9 mouse cellular contexts compared by ENCODE assay signal in genomic region chr8:85665146-85665545, GRCm38 (mm10). TPM values are rescaled to one million over a fixed set of nuclear protein-coding genes. Genes with fewer than 3 reads are reported as not detected.
DNase-seq lines count a peak whose midpoint lies in the region; ATAC-seq lines count a peak whose summit lies in the region.
"Had no signal": no experiment of that assay in that cellular context is flagged by ENCODE, and none has a peak within 500 bp of the region (broad histone marks: within the 10 kb centered on the region; RNA-seq: fewer than 3 reads in every experiment).

No protein-coding gene starts in this region.

- H3K27ac ChIP-seq in embryonic facial prominence, embryonic 11.5 days (replicated peaks; ENCODE audit: low read depth, low read length), result no peak overlapping the region
- H3K27ac ChIP-seq in embryonic facial prominence, embryonic 10.5 days (replicated peaks), result no peak overlapping the region
- H3K27ac ChIP-seq in intestine, embryonic 16.5 days (ENCODE audit: low read length), result no peak overlapping the region
- H3K27ac ChIP-seq in forebrain, embryonic 11.5 days (ENCODE audit: low read depth, low read length), result no peak overlapping the region
- H3K27ac ChIP-seq: lung, embryonic 15.5 days had no signal

- H3K4me3 ChIP-seq in embryonic facial prominence, embryonic 11.5 days (ENCODE audit: low read depth, low read length), result no peak overlapping the region
- H3K4me3 ChIP-seq in embryonic facial prominence, embryonic 10.5 days, result no peak overlapping the region
- H3K4me3 ChIP-seq in intestine, embryonic 16.5 days (ENCODE audit: low read length), result no peak overlapping the region
- H3K4me3 ChIP-seq in forebrain, embryonic 11.5 days (ENCODE audit: low read depth, low read length), result no peak overlapping the region
- H3K4me3 ChIP-seq: lung, embryonic 15.5 days had no signal

- H3K27me3 ChIP-seq in embryonic facial prominence, embryonic 11.5 days (ENCODE audit: control insufficient read depth, insufficient read depth, low read length), result no peaks in the 10 kb centered on the region
- H3K27me3 ChIP-seq in embryonic facial prominence, embryonic 10.5 days (replicated peaks; ENCODE audit: low read depth, poor library complexity, severe bottlenecking), result no peaks in the 10 kb centered on the region
- no peaks in the 10 kb centered on the region for H3K27me3 ChIP-seq in intestine, embryonic 16.5 days (replicated peaks; ENCODE audit: control insufficient read depth, insufficient read depth, low read length)
- no peaks in the 10 kb centered on the region for H3K27me3 ChIP-seq in forebrain, embryonic 11.5 days (ENCODE audit: control insufficient read depth, insufficient read depth, low read length)
- H3K27me3 ChIP-seq: lung, embryonic 15.5 days had no signal

- H3K36me3 ChIP-seq in embryonic facial prominence, embryonic 11.5 days (replicated peaks; ENCODE audit: control insufficient read depth, insufficient read depth, low read depth, low read length), result no peaks in the 10 kb centered on the region
- H3K36me3 ChIP-seq in embryonic facial prominence, embryonic 10.5 days (replicated peaks), result peaks cover 21% of the 10 kb centered on the region
- no peaks in the 10 kb centered on the region for H3K36me3 ChIP-seq in intestine, embryonic 16.5 days (ENCODE audit: control insufficient read depth, insufficient read depth, low read length)
- H3K36me3 ChIP-seq in forebrain, embryonic 11.5 days (ENCODE audit: control insufficient read depth, insufficient read depth, low read length), result no peaks in the 10 kb centered on the region
- H3K36me3 ChIP-seq: lung, embryonic 15.5 days had no signal

- no peaks in the 10 kb centered on the region for H3K9me3 ChIP-seq in embryonic facial prominence, embryonic 11.5 days (replicated peaks; ENCODE audit: control insufficient read depth, low read length)
- H3K9me3 ChIP-seq in embryonic facial prominence, embryonic 10.5 days, result no peaks in the 10 kb centered on the region
- H3K9me3 ChIP-seq in intestine, embryonic 16.5 days (ENCODE audit: control insufficient read depth, low read length), result no peaks in the 10 kb centered on the region
- no peaks in the 10 kb centered on the region for H3K9me3 ChIP-seq in forebrain, embryonic 11.5 days (ENCODE audit: control insufficient read depth, low read length)
- H3K9me3 ChIP-seq: lung, embryonic 15.5 days had no signal

- intact Hi-C loops in left cerebral cortex, postnatal 25 days (cut with DNase I), result loop anchor here (1.0 to 2.0 kb wide), 2 partner anchors 62 to 208 kb away; no protein-coding TSS in a partner anchor
- intact Hi-C loops in left cerebral cortex, postnatal 36 days (cut with DNase I), result loop anchor here (5.0 kb wide), 1 partner anchor 208 kb away; no protein-coding TSS in a partner anchor

- peak; percentile 38 for DNase-seq in embryonic facial prominence, embryonic 11.5 days (ENCODE audit: low spot score)
- no peak for DNase-seq in embryonic facial prominence, embryonic 10.5 days (ENCODE audit: low spot score)
- DNase-seq in left cerebral cortex, postnatal 25 days (ENCODE audit: low spot score in 2 of 2), result peak; percentile 8 to 36
- no peak for DNase-seq in left cerebral cortex, postnatal 36 days (ENCODE audit: low spot score in 2 of 2)
- peak; percentile 54 for DNase-seq in ES-CJ7 (ENCODE audit: low read depth, low spot score)
- DNase-seq in fibroblast of lung, adult 2 months (ENCODE audit: low read depth), result peak; percentile 37
- no peak for DNase-seq in forebrain, embryonic 11.5 days (ENCODE audit: low spot score)

- no peak overlapping the region for H3K4me2 ChIP-seq in embryonic facial prominence, embryonic 11.5 days (ENCODE audit: low read depth, low read length)
- no peak overlapping the region for H3K4me2 ChIP-seq in intestine, embryonic 16.5 days (ENCODE audit: low read depth, low read length)
- no peak overlapping the region for H3K4me2 ChIP-seq in forebrain, embryonic 11.5 days (ENCODE audit: low read depth, low read length, severe bottlenecking)
- H3K4me2 ChIP-seq: lung, embryonic 15.5 days had no signal

- no peak overlapping the region for H3K9ac ChIP-seq in embryonic facial prominence, embryonic 11.5 days (replicated peaks; ENCODE audit: low read length)
- H3K9ac ChIP-seq in intestine, embryonic 16.5 days (ENCODE audit: low read depth, low read length), result no peak overlapping the region
- no peak overlapping the region for H3K9ac ChIP-seq in forebrain, embryonic 11.5 days (ENCODE audit: low read length)
- H3K9ac ChIP-seq: lung, embryonic 15.5 days had no signal

- ATAC-seq in embryonic facial prominence, embryonic 11.5 days (replicated peaks; ENCODE audit: insufficient number of reproducible peaks, low FRiP score, low TSS enrichment, low read depth), result no peak
- no peak for ATAC-seq in intestine, embryonic 16.5 days
- no peak for ATAC-seq in forebrain, embryonic 11.5 days (replicated peaks; ENCODE audit: low FRiP score)

- H3K4me1 ChIP-seq in embryonic facial prominence, embryonic 11.5 days (ENCODE audit: control insufficient read depth, insufficient read depth, low read length), result no peaks in the 10 kb centered on the region
- H3K4me1 ChIP-seq in embryonic facial prominence, embryonic 10.5 days, result no peaks in the 10 kb centered on the region
- H3K4me1 ChIP-seq in intestine, embryonic 16.5 days (ENCODE audit: control insufficient read depth, insufficient read depth, low read length), result no peaks in the 10 kb centered on the region
- H3K4me1 ChIP-seq in forebrain, embryonic 11.5 days (replicated peaks; ENCODE audit: control insufficient read depth, insufficient read depth, low read length), result no peaks in the 10 kb centered on the region
- H3K4me1 ChIP-seq: lung, embryonic 15.5 days had no signal

RNA-seq across cellular contexts. Expression of gene Neto2, which starts 35.6 kb away (rescaled TPM):
- polyA plus RNA-seq in embryonic facial prominence, embryonic 11.5 days (2014; fragmentation: Nextera tagmentation; extraction: Ambion mirVana), result 21.3 and 24.8 TPM in 2 replicates
- polyA plus RNA-seq in embryonic facial prominence, embryonic 10.5 days (2016; fragmentation: Nextera tagmentation; extraction: Ambion mirVana), result 13.1 and 14.5 TPM in 2 replicates
- 10 to 100 TPM; 75.6 to 75.8 TPM for total RNA-seq in left cerebral cortex, postnatal 25 days (2021)
- 10 to 100 TPM; 61.4 to 66.7 TPM for total RNA-seq in left cerebral cortex, postnatal 36 days (2021)
- polyA plus RNA-seq in intestine, embryonic 16.5 days (2015; fragmentation: Nextera tagmentation; extraction: Ambion mirVana), result 3.0 and 3.6 TPM in 2 replicates
- polyA plus RNA-seq in forebrain, embryonic 11.5 days (2014; fragmentation: Nextera tagmentation; extraction: Ambion mirVana), result 32.1 and 32.4 TPM in 2 replicates

Comparison
In these comparisons a context has a peak if more than half of its experiments do, and no peak if none do; other contexts are left out.
1. DNase-seq: peak in embryonic facial prominence, embryonic 11.5 days (single experiment), left cerebral cortex, postnatal 25 days (2 of 2), ES-CJ7 (single experiment) and fibroblast of lung, adult 2 months (single experiment); none in embryonic facial prominence, embryonic 10.5 days (single experiment), left cerebral cortex, postnatal 36 days (0 of 2) and forebrain, embryonic 11.5 days (single experiment).